Mouse (Mus musculus): Measurements from ENCODE around the gene Ate1. TPM values are rescaled to one million over a fixed set of nuclear protein-coding genes. Genes with fewer than 3 reads are reported as not detected.

The Ate1 gene
- polyA plus RNA-seq (2016; fragmentation: Nextera tagmentation; extraction: Ambion mirVana), result 59.2 and 62.6 TPM in 2 replicates

DNA sequence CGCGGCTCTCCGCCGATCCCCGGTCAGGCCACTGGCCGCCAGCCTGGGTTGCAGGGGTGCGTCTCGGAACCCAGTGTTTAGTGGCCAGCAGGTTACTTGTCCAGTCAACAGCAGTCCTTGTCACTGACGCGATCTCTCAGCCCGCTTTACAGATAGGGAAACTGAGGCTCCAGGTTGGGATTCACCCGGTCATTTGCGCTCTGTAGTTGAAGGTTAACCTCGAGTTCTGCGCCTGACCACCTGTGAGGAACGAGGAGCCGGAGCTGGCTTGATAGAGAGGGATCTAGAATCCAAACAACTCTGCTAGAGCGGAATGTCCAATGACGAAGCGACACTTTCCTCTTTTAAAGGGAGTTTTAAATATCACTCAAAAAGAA lies at the start of gene Ate1:
Ate1 (minus strand) TSS at position 321 of the 377 bp plus-strand sequence.
- DNase-seq (ENCODE audit: low spot score), result no peak
- no peaks in the 10 kb centered on the region for H3K9me3 ChIP-seq
- peak within 1 kb of the TSS; percentile 84 for H3K4me3 ChIP-seq
- peaks cover 2% of the 10 kb centered on the region for H3K36me3 ChIP-seq
- no peaks in the 10 kb centered on the region for H3K27me3 ChIP-seq (ENCODE audit: insufficient read depth, poor library complexity, severe bottlenecking)
- H3K27ac ChIP-seq, result peak within 1 kb of the TSS; percentile 100
- H3K4me1 ChIP-seq, result peaks cover 27% of the 10 kb centered on the region
- 19% methylated on average over 20 of the region's 20 CpGs for WGBS

DNA sequence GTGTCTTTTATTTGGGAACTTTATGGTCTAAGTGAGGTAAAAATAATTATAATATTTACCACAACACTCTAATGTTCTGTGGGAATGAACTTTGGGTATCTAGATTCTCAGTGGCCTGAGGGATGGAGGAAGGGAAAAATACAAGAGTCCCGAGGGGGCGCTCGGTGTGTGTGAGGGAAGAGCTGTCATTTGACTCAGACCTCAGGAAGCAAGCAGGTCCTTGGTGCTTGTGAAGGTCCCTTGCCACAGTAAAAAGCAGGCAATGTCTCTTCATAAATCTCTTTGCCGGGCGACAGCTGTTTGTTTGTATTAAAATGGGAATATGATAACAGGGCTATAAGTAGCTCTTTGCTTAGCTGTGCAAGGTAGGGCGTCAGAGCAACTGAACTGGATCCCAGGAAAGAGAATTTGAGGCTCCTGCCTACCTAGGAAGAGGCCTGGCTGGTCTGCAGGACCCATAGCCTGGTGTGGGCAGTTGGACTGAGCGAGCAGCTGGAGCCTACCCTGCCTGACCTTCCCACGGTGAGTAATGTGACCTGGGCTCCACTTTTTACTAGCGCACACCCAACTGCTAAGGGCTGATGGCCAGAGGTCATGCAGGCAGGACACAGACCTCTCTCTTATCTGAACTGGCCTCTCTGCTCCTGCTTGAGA lies 48.7 kb upstream of the Ate1 start:
- H3K36me3 ChIP-seq, result no peaks in the 10 kb centered on the region
- H3K9me3 ChIP-seq, result no peaks in the 10 kb centered on the region
- H3K27me3 ChIP-seq (ENCODE audit: insufficient read depth, poor library complexity, severe bottlenecking), result no peaks in the 10 kb centered on the region
- H3K4me1 ChIP-seq, result peaks cover 11% of the 10 kb centered on the region
- DNase-seq (ENCODE audit: low spot score), result no peak
- no peak overlapping the region for H3K4me3 ChIP-seq
- WGBS, result 43% methylated on average over 9 of the region's 9 CpGs
- H3K27ac ChIP-seq, result peak overlapping the region; percentile 56; the same call in 1 of the 2 replicates

DNA sequence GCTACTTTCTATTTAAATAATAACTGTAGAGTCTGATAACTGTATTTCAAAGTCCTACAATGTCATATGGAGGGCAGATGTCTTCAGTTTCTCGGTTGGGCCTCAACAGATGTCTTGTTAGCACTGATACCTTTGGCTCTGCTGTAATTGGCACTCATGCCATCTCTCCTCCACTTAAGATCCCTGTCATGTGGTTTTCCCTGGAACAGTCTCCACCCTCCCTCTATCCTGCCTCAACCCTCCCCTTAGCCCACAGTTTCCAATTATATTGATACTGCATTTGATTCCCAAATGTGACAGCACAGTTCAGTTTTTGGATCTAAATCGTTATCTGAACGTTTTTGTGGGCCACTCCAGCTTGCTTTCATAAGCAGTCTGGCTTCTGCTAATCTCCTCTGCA lies 44.4 kb upstream of the Ate1 start:
- DNase-seq (ENCODE audit: low spot score), result no peak
- H3K9me3 ChIP-seq, result no peaks in the 10 kb centered on the region
- H3K27me3 ChIP-seq (ENCODE audit: insufficient read depth, poor library complexity, severe bottlenecking), result no peaks in the 10 kb centered on the region
- peaks cover 11% of the 10 kb centered on the region for H3K4me1 ChIP-seq
- H3K27ac ChIP-seq, result no peak overlapping the region
- no peak overlapping the region for H3K4me3 ChIP-seq
- no peaks in the 10 kb centered on the region for H3K36me3 ChIP-seq
- WGBS, result 54% methylated on average over 3 of the region's 3 CpGs

DNA sequence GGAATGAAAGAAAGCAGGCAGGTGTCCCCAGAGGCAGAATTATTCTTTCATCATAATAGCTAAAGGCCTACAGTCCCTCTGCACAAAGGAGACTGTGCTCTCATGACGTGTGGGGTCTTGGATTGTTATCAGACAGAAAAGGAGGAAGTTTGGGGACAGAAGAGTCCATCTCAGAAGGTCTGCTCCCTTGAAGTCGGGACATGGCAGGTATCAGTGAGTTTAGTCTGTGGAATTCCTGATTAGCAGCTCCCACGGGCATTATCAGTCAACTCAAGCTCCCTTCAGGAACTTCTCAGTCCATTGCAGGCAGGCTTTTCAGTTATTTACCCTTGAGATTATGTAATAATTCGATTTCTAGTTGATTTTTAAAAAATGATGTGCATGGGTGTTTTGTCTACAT lies 43.7 kb upstream of the Ate1 start:
- peaks cover 5% of the 10 kb centered on the region for H3K4me1 ChIP-seq
- no peak overlapping the region for H3K4me3 ChIP-seq
- 35% methylated on average over 4 of the region's 4 CpGs for WGBS
- H3K36me3 ChIP-seq, result no peaks in the 10 kb centered on the region
- no peak overlapping the region for H3K27ac ChIP-seq
- no peak for DNase-seq (ENCODE audit: low spot score)
- no peaks in the 10 kb centered on the region for H3K9me3 ChIP-seq
- no peaks in the 10 kb centered on the region for H3K27me3 ChIP-seq (ENCODE audit: insufficient read depth, poor library complexity, severe bottlenecking)

DNA sequence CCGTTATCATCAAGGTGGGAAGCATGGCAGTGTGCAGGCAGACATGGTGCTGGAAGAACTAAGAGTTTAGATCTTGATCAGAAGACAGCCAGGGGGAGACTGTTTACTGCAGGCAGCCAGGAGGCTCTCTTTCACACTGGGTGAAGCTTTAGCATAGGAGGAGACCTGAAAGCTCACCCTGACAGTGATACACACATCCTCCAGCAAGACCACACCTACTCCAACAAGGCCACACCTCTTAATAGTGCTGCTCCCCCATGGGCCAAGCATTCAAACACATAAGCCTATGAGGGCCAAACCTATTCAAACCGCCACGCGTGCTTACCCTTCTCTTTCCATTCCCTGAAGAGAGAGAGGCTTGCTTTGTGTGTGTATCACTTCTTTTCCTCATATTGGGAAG lies 43.1 kb upstream of the Ate1 start:
- WGBS, result 92% methylated on average over 4 of the region's 4 CpGs
- no peaks in the 10 kb centered on the region for H3K27me3 ChIP-seq (ENCODE audit: insufficient read depth, poor library complexity, severe bottlenecking)
- no peak for DNase-seq (ENCODE audit: low spot score)
- no peak overlapping the region for H3K27ac ChIP-seq
- no peaks in the 10 kb centered on the region for H3K9me3 ChIP-seq
- 0 out of 2 replicates have a peak, but pooled peaks cover 2% of the 10 kb centered on the region for H3K4me1 ChIP-seq
- no peak overlapping the region for H3K4me3 ChIP-seq
- no peaks in the 10 kb centered on the region for H3K36me3 ChIP-seq

DNA sequence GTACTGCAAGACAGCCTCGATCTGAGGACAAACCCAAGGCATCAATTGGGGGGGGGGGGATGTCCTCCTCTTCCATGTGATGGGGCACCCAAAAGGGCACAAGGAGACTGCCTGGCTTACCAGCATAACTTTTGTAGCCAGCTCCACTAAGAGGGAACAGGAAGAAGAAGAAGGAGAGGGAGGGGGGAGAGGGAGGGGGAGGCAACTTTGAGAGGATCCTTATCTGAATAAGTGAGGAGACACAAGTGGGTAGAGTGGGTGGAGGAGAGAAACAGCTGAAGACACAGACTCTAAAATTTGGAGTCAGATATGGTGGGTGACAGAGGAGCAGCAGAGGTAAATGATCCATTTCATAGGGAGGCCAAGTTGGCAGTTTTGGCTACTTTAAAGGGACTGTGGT lies 40.8 kb upstream of the Ate1 start:
- 0 out of 2 replicates have a peak, but pooled peaks cover 2% of the 10 kb centered on the region for H3K4me1 ChIP-seq
- H3K4me3 ChIP-seq, result no peak overlapping the region
- no peak overlapping the region for H3K27ac ChIP-seq
- no peaks in the 10 kb centered on the region for H3K36me3 ChIP-seq
- no peaks in the 10 kb centered on the region for H3K9me3 ChIP-seq
- no peak for DNase-seq (ENCODE audit: low spot score)
- no peaks in the 10 kb centered on the region for H3K27me3 ChIP-seq (ENCODE audit: insufficient read depth, poor library complexity, severe bottlenecking)
- WGBS, result 62% methylated on average over 1 of the region's 1 CpGs

DNA sequence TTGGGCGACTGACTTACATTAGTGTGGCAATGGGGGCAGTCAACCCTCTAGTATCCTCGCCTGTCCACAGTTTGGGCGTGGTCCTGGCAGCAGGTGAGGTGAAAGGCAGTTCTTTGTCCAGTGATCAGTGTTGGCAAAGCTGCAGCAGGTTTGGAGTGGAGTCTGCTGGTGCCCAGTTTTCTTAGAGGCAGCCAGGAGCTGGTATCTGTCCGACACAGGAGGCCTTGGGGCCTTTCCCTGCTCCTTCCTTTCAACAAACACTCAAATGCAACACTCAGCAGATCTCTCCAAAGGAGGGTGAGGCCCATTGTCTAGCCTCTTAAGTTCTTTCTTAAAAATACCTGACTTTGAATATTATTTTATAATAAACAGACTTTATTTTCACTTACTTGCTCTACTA lies 38.4 kb upstream of the Ate1 start:
- Histone ChIP-seq H3K9me3 (no peaks in the 10 kb centered on the region), H3K36me3 (no peaks in the 10 kb centered on the region), H3K4me3 (no peak overlapping the region), H3K27ac (no peak overlapping the region), H3K4me1 (no peaks in the 10 kb centered on the region), H3K27me3 (ENCODE audit: insufficient read depth, poor library complexity, severe bottlenecking) (no peaks in the 10 kb centered on the region)
- WGBS, result 66% methylated on average over 4 of the region's 4 CpGs
- DNase-seq (ENCODE audit: low spot score), result no peak

DNA sequence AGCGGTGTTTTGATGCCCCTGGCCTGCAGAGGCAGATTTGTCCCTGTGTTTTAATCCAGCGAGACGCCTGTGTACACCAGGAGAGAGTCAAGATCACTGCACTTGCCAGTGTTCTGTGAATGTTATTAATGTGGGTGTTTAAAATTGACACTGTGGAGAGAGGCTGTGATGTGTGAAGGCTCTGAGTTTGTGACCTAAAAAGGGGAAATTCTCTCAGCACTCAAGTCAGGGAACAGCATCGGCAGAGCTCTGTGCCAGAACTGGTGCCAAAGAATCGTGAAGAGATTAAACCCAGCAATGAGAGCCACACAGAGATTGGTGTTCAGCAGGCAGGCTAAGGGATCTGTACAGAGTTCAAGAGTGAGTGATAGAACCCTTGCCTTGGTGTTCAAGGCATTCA lies 35.4 kb upstream of the Ate1 start:
- no peak overlapping the region for H3K27ac ChIP-seq
- WGBS, result 76% methylated on average over 5 of the region's 5 CpGs
- DNase-seq (ENCODE audit: low spot score), result no peak

DNA sequence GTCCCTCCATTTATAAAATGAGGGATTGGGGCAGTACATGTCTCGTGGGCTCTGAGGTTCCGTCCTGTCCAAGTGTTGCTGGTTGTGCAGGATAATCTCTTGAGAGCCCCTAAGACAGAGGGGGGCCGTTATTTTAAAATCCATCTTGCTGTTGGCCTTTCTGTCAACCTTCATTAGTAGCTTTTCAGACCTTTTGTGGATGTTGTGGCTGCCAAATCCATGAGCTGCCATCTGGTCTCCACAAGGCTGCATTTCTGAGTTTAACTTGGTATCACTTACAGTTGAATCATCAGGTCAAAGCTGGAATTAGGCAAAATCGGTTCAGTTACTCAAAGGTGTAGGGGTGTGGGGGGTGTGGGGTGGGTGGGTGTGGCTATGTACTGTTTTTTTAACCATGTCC lies 33.2 kb upstream of the Ate1 start:
- Histone ChIP-seq H3K4me3 (no peak overlapping the region), H3K9me3 (no peaks in the 10 kb centered on the region), H3K36me3 (no peaks in the 10 kb centered on the region), H3K27me3 (ENCODE audit: insufficient read depth, poor library complexity, severe bottlenecking) (no peaks in the 10 kb centered on the region), H3K4me1 (peaks cover 6% of the 10 kb centered on the region), H3K27ac (no peak overlapping the region)
- no peak for DNase-seq (ENCODE audit: low spot score)
- 79% methylated on average over 4 of the region's 4 CpGs for WGBS

More for the DNA sequence above, 35.4 kb upstream of the Ate1 start:
- H3K27me3 ChIP-seq (ENCODE audit: insufficient read depth, poor library complexity, severe bottlenecking), result no peaks in the 10 kb centered on the region
- H3K4me1 ChIP-seq, result peaks cover 6% of the 10 kb centered on the region
- H3K36me3 ChIP-seq, result no peaks in the 10 kb centered on the region
- H3K4me3 ChIP-seq, result no peak overlapping the region
- no peaks in the 10 kb centered on the region for H3K9me3 ChIP-seq

DNA sequence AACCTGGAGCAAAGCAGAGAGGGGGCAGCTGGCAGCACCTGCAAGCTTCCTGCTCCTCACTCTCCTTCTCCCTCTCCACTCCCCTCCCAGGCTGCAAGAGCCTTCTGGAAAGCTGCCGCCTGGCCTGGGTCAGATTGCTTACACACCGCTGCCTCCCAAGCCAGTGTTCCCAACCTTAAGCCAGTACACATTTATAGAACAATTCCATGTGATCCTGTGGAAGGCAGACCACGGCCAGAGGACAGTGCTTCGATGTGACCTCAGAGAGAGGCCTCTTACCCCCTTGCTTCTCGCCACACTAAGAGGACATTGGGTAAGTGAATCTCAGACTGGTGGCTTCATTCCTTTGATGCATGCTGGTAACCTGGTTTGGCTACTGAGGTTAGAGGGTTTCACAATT lies 32.6 kb upstream of the Ate1 start:
- no peak overlapping the region for H3K4me3 ChIP-seq
- 59% methylated on average over 5 of the region's 5 CpGs for WGBS
- DNase-seq (ENCODE audit: low spot score), result no peak
- no peaks in the 10 kb centered on the region for H3K36me3 ChIP-seq
- no peak overlapping the region for H3K27ac ChIP-seq
- H3K4me1 ChIP-seq, result peaks cover 6% of the 10 kb centered on the region
- H3K9me3 ChIP-seq, result no peaks in the 10 kb centered on the region
- H3K27me3 ChIP-seq (ENCODE audit: insufficient read depth, poor library complexity, severe bottlenecking), result no peaks in the 10 kb centered on the region

DNA sequence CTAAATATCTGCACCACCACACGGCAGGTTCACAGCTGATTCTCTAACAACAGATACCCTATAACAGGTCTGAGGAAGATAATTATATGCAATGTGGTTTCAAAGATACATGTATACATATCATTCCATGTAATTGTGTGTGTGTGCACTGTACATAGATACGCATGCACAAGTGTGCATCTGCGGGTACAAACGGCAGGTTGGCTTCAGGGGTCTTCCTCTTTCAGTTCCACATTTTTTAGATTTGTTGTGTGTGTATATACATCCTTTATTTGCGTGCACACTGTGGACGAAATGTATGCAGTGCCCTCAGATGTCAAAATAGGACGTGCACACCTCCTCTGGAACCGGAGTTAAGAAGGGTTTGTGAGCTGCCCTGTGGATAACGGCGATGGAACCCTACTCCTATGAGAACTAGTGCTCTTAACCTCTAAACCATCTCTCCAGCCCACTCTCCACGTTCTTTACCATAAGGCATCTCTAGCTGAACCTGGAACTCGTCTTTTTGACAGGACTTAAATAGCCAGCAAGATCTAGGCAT lies 27.5 kb upstream of the Ate1 start:
- no peaks in the 10 kb centered on the region for H3K27me3 ChIP-seq (ENCODE audit: insufficient read depth, poor library complexity, severe bottlenecking)
- peaks cover 27% of the 10 kb centered on the region for H3K36me3 ChIP-seq
- 78% methylated on average over 12 of the region's 12 CpGs for WGBS
- H3K4me1 ChIP-seq, result peaks cover 14% of the 10 kb centered on the region
- no peaks in the 10 kb centered on the region for H3K9me3 ChIP-seq
- peak overlapping the region; percentile 81 for H3K4me3 ChIP-seq
- DNase-seq (ENCODE audit: low spot score), result peak; percentile 70
- peak overlapping the region; percentile 98; the same call in 1 of the 2 replicates for H3K27ac ChIP-seq

DNA sequence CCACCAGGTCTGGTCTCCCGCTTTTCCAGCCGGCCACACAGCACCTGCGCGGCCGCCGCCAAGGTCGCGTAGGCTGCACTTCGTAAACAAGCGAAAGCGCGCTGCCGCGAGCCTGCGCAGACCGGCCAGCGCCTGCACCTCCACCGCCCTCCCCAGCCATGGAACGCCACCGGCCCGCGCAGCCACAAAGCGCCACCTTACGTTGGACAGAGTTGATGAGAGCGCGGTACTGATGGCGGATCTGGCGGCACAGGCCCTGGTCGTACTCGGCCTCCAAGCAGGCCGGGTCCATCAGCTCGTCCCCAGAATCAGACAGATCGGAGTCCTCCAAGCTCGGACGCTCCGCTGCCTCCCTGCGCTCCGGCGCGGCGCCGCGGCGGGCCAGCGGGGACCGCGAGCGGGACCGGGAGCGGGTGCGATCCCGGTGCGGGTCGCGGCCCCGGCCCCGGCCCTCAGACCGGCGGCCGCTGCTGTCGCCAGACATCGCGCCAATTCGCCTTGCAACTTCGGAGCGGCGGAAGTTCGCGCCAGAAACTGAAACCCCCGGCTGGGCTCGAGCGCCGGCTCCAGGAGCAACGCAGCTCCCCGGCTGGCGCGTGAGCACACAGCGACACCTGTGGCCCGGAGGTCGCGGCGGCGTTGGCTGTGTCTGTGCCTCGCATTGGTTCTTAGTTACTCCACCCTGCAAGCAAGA lies 26.8 kb upstream of the Ate1 start:
- H3K9me3 ChIP-seq, result no peaks in the 10 kb centered on the region
- peaks cover 35% of the 10 kb centered on the region for H3K36me3 ChIP-seq
- WGBS, result under 1% methylated on average over 84 of the region's 84 CpGs
- H3K4me3 ChIP-seq, result peak overlapping the region; percentile 81
- peak overlapping the region; percentile 98 for H3K27ac ChIP-seq
- DNase-seq (ENCODE audit: low spot score), result peak; percentile 96
- H3K27me3 ChIP-seq (ENCODE audit: insufficient read depth, poor library complexity, severe bottlenecking), result no peaks in the 10 kb centered on the region
- peaks cover 11% of the 10 kb centered on the region for H3K4me1 ChIP-seq

DNA sequence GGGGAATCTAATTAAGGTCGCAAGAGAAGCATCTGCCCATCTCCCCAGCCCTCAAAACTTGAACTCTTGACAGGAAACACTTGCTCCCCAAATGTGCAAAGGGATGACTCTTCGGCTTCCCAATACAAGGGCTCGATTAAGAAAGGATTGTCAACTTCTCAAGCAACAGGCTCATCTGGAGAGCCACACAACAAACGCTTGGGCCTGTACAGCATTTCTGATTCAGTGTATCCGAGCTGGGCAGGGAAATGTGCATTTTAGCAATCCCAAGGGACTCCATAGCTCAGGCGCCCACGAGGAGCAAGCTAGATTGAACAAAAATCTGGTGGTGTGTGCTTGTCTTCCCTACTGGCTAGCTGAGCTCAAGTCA lies 26.2 kb upstream of the Ate1 start:
- H3K27me3 ChIP-seq (ENCODE audit: insufficient read depth, poor library complexity, severe bottlenecking), result no peaks in the 10 kb centered on the region
- H3K36me3 ChIP-seq, result peaks cover 40% of the 10 kb centered on the region
- DNase-seq (ENCODE audit: low spot score), result no peak
- H3K27ac ChIP-seq, result peak overlapping the region; percentile 98
- H3K9me3 ChIP-seq, result no peaks in the 10 kb centered on the region
- 7% methylated on average over 7 of the region's 7 CpGs for WGBS
- peak overlapping the region; percentile 81 for H3K4me3 ChIP-seq
- H3K4me1 ChIP-seq, result peaks cover 11% of the 10 kb centered on the region

Data from heart, embryonic 10.5 days (tissue).